Mouse (Mus musculus): ENCODE data around the gene Mcm2. TPM values are rescaled to one million over a fixed set of nuclear protein-coding genes. Genes with fewer than 3 reads are reported as not detected.
A peak's percentile ranks its signal among the peaks of the same experiment; 100 is the strongest.

Mcm2 gene
- total RNA-seq, 1 experiment from 2014 or later: 146 TPM

DNA sequence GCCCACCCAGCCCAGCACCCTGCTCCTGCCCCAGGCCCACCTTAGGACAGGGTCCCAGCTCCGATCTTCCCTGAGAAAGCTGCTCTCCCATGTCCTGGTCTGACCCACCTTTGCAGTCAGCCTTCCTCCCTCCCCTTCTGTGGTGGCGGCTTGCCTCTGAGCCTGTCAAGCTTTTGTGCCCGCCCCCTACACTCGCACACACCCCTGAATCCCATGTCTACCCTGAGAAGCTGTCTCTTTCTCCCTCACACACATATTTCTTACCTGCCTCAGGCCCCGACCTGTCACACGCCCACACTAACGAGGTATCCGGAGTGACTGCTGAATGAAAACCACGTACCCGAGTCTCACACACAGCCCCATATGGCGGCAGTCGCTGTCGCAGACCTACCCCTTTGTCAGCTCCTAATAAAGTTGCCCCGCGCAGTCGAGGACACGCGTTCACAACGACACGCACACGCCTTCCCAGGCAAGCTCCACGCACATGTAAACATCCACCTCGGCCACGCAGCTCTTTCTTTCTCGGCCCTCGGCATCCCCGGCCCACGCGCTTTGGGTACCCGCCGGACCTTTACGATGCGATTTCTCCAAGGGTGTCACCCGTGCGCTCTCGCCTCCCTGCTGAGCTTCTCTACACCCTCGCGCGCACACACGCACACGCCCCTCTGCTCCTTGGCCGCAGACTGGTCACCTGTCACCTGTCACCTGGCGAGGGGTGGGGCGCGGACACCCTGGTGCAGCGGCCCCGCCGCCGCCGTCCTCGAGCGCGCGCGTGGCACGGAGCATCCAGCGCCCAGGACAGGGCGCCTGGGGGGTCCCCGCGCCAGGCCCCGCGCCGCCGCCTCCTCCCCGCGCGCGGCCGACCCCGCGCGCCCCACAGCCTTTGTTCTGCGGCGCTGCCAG lies 24.4 kb downstream of the Mcm2 start:
- 0 out of 4 replicates have a peak, but pooled peaks of 1 of the 2 experiments have one; percentile 23 for ATAC-seq (replicated peaks in 1 of 2; ENCODE audit: insufficient read depth in 1 of 2, low FRiP score in 2 of 2, low TSS enrichment in 1 of 2, low read depth in 1 of 2, poor library complexity in 2 of 2, severe bottlenecking in 2 of 2)

DNA sequence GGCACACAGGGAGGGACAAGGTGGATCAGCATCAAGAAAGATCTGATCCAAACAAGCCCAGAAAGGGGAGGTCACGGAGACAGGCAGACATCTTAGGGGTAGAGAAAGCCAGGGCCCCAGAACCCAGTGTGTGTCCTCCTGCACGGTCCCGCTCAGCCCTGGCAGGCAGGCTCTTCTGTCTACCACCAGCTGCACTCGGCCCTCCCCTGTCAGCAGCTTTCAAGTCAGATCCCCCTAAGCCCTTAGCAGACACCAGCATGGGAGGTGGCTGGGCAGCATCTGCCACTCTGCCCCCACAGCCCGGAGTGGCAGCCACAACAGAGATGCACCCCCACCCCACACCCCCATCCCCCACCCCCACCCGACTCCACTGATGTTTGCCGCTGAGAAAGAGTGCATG lies 25.8 kb downstream of the Mcm2 start:
- ATAC-seq (replicated peaks in 1 of 2; ENCODE audit: insufficient read depth in 1 of 2, low FRiP score in 2 of 2, low TSS enrichment in 1 of 2, low read depth in 1 of 2, poor library complexity in 2 of 2, severe bottlenecking in 2 of 2): no peak

DNA sequence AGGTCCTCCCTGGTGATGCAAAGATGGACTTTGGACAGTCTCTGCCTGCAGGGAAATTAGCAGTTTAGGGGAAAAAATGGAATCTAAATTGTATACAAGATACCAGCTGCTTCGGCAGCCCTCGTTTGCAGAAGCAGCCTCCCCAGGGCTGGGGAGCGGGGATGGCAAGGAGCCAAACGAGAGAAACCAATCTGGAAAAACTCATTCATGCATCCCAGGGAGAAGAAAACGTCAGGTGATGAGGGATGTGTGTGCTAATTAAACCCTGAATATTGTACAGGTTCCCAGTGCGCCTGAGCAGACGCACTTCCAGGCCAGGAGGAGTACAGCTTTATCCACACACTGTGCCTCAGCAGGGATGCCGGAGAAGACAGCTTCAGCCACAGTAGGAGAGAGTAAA lies 27.0 kb downstream of the Mcm2 start:
- no peak for ATAC-seq (replicated peaks in 1 of 2; ENCODE audit: insufficient read depth in 1 of 2, low FRiP score in 2 of 2, low TSS enrichment in 1 of 2, low read depth in 1 of 2, poor library complexity in 2 of 2, severe bottlenecking in 2 of 2)

DNA sequence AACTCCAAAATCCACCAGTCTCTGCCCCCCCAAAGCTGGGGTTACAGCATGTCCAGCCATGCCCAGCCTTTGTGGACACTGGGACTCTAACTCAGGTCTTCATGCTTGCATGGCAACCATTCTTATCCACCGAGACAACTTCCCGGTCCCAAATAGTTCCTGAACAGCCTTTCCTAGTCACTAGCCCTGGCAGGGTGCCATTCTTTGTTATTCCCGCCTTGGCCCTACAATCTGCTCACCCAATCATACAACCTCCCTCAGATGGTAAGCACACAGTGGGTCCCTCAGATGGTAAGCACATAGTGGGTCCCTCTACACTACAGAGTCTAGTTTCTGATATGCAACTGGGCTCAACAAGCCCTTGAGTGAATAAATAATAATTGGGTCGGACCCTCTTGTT lies 28.0 kb downstream of the Mcm2 start:
- ATAC-seq (replicated peaks in 1 of 2; ENCODE audit: insufficient read depth in 1 of 2, low FRiP score in 2 of 2, low TSS enrichment in 1 of 2, low read depth in 1 of 2, poor library complexity in 2 of 2, severe bottlenecking in 2 of 2): no peak

DNA sequence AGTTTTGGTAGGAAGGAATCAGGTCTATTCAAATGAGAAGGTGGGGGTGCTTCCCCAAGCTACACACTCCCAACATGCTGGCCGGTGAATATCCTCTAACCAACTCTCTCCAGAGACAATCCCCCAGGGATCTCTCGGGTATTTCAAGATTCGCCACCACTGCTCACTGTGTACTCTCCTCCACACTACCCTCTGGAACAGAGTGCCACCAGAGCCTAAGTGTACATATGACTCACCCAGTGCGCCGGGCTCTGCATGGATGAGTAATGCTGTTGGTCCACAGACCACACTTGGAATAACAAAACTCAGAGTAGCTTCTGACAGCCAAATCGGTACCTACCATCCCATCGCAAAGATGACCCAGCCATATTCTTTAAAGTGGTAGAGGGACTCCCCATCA lies 29.1 kb downstream of the Mcm2 start:
- no peak for ATAC-seq (replicated peaks in 1 of 2; ENCODE audit: insufficient read depth in 1 of 2, low FRiP score in 2 of 2, low TSS enrichment in 1 of 2, low read depth in 1 of 2, poor library complexity in 2 of 2, severe bottlenecking in 2 of 2)

DNA sequence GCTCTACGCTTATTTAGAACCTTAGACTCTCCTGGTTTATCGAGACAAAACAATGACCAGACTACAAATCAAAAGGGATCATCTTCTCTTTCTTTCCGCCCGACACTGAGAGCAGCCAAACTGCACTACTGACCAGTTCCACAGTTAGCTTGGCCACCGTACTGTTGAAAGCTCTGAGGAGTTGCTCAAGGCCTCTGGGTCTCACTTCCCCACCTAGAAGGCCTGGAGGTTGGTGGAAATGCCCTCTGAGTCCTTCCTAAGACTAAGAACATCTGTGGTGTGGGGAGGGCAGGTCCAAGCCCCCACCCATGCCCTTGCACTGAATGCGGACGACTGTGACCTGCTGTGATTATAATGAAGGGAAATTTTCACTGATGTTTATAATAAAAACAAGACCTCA lies 32.9 kb downstream of the Mcm2 start:
- ATAC-seq (replicated peaks in 1 of 2; ENCODE audit: insufficient read depth in 1 of 2, low FRiP score in 2 of 2, low TSS enrichment in 1 of 2, low read depth in 1 of 2, poor library complexity in 2 of 2, severe bottlenecking in 2 of 2): no peak

DNA sequence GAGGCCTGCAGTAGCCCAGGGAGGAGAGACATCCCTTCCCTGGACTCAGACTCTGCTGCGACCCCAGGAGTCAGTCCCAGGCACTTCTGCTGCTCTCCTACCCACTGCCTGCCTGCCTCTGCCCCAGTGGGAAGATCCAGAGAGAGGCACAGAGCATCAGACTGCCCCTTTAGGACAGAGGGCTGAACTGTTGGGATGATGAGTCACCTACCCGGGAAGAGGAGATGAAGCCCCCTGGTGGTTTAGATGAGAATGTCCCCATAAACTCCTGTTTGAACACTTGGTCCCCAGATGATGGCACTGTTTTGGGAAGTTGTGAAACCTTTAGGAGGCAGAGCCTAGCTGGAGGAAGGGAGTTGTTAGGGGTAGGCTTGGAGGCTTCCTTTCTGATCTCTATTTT lies 37.7 kb downstream of the Mcm2 start:
- peak; percentile 83 to 85 for ATAC-seq (replicated peaks in 1 of 2; ENCODE audit: insufficient read depth in 1 of 2, low FRiP score in 2 of 2, low TSS enrichment in 1 of 2, low read depth in 1 of 2, poor library complexity in 2 of 2, severe bottlenecking in 2 of 2)

DNA sequence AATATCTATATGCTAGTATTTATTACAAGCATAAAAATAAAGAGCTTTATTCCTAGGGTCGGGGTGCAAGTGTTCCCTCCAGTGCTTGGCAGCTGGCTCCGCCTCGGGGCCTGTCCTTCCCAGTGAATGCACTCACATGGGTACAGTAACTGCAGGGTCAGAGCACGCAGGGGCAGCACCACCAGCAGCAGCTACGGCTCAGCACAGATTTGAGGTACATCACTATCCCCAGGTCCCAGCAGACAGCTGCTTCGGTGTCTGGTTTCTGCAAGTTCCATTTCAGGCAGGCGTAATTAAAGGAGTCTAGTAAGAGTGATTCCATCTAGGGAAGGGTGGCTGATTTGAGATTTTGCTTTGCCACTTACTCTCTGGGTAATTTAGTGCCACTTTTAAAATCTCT lies 40.2 kb downstream of the Mcm2 start:
- ATAC-seq (replicated peaks in 1 of 2; ENCODE audit: insufficient read depth in 1 of 2, low FRiP score in 2 of 2, low TSS enrichment in 1 of 2, low read depth in 1 of 2, poor library complexity in 2 of 2, severe bottlenecking in 2 of 2): no peak

DNA sequence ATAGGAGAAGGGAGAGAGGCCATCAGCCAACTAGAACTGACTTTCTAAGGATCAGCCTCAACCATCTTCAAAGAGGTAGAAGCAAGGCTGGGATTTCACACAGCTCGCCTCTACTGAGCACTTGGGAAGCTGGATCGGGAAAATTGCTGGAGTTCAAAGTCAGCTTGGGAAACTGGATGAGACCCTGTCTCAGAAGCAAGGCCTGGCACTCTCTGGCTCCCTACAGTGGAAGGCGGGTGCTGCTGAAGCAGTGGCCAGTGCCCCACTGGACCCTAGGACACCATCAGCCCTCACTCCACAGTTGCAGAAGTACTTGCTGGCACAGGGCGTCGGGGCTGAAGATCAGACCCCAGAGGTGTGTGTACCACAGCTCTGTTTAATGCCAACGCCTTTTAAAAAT lies 40.8 kb downstream of the Mcm2 start:
- no peak for ATAC-seq (replicated peaks in 1 of 2; ENCODE audit: insufficient read depth in 1 of 2, low FRiP score in 2 of 2, low TSS enrichment in 1 of 2, low read depth in 1 of 2, poor library complexity in 2 of 2, severe bottlenecking in 2 of 2)

DNA sequence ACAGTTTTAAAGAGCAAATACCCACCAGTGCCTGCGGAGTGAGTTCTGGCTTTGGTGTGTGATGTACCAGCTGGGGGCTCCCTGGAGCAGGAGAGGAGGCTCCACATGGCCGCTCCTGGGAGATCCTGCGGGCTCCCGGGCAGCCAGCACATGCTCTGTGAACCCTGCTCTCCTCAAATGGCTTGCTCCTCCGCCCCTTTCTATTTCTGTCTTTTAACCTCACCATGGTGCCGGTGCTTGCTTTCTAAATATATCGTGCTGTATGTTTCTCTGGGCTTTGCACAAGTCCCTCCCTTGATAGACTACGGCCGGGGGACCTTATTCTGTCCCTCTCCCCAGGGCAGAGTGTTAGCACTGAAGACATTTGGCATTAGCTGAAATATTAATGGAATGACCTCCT lies 41.3 kb downstream of the Mcm2 start:
- ATAC-seq (replicated peaks in 1 of 2; ENCODE audit: insufficient read depth in 1 of 2, low FRiP score in 2 of 2, low TSS enrichment in 1 of 2, low read depth in 1 of 2, poor library complexity in 2 of 2, severe bottlenecking in 2 of 2): no peak

DNA sequence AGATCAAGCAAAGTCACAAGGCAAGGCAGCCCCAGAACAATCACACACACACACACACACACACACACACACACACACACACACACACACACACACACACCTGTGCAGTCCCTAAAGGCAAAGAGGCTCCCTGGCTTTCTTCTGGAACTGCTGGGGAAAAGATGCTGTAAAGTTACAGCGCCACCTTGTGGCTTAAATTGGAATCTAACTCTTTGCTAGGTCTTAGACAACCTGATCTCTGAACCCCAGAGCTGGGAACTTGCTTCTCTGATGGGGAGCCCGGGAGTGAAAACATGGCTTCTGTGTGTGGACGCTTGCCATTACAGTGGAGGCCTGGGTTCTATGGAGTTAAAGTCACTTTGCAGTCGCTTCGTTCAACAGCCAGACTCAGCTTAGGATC lies 42.9 kb downstream of the Mcm2 start:
- ATAC-seq (replicated peaks in 1 of 2; ENCODE audit: insufficient read depth in 1 of 2, low FRiP score in 2 of 2, low TSS enrichment in 1 of 2, low read depth in 1 of 2, poor library complexity in 2 of 2, severe bottlenecking in 2 of 2): peak; percentile 40 to 42; a peak in 2 of 4 replicates

DNA sequence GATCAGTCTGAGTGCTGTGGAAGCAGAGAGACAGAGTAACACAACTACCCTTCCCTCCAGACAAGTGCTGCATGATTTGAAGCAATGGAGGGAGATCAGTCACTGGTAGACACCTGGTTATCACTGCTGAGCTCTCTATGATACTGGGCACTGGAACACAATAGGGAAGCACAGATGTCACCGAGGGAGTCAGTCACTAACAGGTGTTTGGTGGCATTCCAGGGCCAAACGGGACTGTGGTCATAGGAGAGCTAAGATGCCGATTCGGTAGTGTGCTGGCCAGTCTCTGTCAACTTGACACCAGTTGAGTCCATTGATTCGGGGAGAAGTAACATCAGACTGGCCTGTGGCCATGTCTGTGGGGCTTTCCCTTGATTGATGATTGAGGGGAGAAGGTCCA lies 44.1 kb downstream of the Mcm2 start:
- no peak for ATAC-seq (replicated peaks in 1 of 2; ENCODE audit: insufficient read depth in 1 of 2, low FRiP score in 2 of 2, low TSS enrichment in 1 of 2, low read depth in 1 of 2, poor library complexity in 2 of 2, severe bottlenecking in 2 of 2)

DNA sequence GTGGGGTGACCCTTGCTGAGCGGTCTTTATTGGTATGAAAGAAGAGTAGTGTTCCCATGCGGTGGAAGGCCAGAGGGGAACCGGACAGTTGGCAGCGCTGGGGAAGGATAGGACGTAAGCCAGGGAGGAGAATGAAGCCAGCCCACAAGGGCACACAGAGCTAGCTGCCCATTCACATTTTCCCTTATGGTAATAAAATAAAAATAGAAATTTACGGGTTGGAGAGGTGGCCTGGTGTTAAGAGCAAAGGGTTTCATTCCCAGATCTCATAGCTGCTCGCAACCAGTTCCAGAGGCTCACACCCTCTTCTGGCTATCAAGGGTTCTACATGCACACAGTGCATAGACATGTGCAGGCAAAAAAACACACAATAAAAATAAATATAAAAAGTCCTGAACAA lies 48.5 kb downstream of the Mcm2 start:
- ATAC-seq (replicated peaks in 1 of 2; ENCODE audit: insufficient read depth in 1 of 2, low FRiP score in 2 of 2, low TSS enrichment in 1 of 2, low read depth in 1 of 2, poor library complexity in 2 of 2, severe bottlenecking in 2 of 2): no peak

DNA sequence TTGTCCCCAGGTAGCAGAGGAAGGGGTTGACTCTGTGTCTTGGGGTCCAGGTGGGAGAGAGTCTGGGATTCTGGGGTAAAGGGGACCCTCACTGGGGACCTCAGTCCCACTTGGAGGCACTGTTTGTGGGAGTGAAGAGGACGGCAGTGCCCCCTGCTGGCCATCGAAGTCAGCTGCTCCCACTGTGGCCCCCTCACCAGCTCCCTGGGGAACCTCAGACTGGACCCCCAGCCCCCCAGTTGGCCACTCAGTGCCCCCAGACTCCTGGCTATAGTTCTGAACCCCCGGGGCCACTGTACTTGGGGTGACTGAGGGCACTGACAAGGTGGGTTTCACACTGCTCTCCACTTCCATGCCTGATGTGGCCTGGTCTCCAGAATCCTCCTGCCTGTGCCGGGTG lies 49.3 kb downstream of the Mcm2 start:
- ATAC-seq (replicated peaks in 1 of 2; ENCODE audit: insufficient read depth in 1 of 2, low FRiP score in 2 of 2, low TSS enrichment in 1 of 2, low read depth in 1 of 2, poor library complexity in 2 of 2, severe bottlenecking in 2 of 2): peak; percentile 29 to 53; a peak in 2 of 4 replicates

DNA sequence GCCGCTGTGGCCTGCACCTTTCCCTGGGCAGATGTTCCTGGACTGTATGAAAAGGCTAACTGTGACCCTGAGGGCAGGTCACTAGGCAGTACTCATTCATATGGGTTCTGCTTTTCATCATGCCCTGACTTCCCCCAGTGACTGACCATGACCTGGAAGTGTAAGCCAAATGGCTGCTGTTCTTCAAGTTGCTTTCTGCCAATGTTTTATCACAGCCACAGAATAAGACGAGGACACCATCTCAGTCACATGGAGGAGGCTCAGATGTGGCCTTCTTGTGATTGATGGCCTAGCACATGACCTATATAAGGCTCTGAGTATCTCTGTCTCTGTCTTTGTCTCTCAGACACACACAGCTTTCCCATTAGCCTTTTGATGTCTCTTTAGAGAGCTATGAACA lies 51.0 kb downstream of the Mcm2 start:
- ATAC-seq (replicated peaks in 1 of 2; ENCODE audit: insufficient read depth in 1 of 2, low FRiP score in 2 of 2, low TSS enrichment in 1 of 2, low read depth in 1 of 2, poor library complexity in 2 of 2, severe bottlenecking in 2 of 2): no peak

DNA sequence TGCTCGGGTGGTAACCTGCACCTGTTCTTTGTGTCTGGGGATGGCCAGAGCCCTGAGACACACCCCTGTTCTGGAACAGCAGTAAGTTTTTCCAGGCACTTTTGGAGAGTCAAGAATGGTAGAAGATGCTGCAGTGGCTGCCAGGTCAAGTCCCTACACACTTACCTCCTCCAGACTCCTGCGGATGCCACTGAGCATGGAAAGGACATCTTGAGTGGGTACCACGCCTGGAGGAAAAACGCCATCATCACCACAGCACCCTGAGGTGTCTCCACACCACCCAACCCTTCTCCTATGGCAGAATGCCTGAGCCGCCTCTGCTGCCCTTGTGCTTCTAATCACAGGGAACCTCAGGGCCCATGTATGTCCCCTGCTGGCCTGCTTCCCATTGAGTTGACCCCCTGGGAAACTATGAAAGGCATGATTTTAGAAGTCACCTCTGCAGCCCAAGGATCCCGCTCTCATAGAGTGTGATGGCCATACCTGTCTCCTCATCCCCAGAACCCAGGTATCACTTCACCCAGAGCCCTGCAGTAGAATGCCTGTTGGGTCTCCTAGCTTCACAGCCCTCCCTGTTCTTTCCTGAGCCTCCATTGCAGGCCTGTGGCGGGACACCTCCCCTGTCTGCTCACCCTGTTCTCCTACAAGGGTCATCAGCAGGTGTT lies 53.5 kb downstream of the Mcm2 start:
- no peak for ATAC-seq (replicated peaks in 1 of 2; ENCODE audit: insufficient read depth in 1 of 2, low FRiP score in 2 of 2, low TSS enrichment in 1 of 2, low read depth in 1 of 2, poor library complexity in 2 of 2, severe bottlenecking in 2 of 2)

DNA sequence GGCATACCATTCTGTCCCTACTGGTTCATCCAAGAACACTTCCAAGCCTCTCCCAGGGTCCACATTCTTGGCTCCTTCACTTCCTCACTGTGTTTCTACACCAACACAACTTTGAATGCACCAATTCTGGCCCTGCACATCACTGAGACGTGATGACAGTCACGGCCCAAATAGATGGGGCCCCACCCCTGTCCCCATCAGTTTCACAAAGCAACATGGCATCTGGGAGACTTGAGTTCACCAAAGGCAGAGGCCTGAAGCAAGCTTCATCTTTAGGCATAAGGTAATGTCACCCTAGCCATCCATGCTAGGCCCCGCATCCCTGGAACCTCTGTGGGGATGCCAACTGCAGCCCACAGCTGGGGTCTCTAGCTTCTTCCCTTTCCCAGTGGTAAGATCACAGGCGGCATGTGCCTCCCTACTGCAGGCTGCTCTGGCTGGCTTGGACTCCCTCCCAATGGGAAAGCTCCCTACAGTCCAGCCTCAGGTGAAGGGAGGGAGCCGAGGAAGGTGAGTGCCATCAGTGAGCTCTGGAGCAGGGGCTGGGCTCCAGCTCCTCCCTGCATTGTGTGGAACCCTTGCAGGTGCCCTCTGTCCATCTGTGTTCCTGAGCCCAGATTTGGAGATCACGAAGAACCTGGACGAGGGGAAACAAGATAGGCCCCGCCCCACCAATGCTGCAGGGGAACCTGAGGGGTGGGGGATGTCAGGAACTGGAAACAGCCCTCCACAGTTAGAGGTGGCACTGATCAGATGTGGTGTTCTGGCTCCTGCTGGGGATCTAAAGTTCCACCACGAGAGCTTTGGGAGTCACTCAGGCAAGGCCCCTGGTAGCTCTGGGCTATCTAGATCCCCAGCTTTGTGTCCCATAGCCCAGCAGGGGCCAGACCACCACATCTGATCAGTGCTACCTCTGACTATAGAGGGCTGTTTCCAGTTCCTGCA lies 54.5 kb downstream of the Mcm2 start:
- no peak for ATAC-seq (replicated peaks in 1 of 2; ENCODE audit: insufficient read depth in 1 of 2, low FRiP score in 2 of 2, low TSS enrichment in 1 of 2, low read depth in 1 of 2, poor library complexity in 2 of 2, severe bottlenecking in 2 of 2)

DNA sequence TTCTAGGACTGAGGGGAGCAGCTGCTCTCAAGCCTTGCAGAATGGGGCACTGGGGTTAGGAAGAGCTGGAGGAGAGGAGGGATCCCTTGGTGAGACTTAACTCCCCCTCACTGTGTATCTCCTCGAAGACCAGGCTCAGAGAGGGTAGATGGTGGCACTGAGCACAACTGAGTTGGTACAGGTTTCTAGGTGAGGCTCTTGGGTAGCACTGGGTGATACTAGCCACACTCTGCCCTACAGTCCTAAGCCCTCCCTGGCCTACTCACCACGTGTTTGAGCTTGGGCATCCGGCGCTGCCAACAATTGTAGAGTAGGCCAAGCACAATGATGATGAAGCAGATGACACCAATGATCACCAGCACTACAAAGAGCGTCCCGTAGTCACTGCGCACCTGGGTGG lies 55.3 kb downstream of the Mcm2 start:
- no peak for ATAC-seq (replicated peaks in 1 of 2; ENCODE audit: insufficient read depth in 1 of 2, low FRiP score in 2 of 2, low TSS enrichment in 1 of 2, low read depth in 1 of 2, poor library complexity in 2 of 2, severe bottlenecking in 2 of 2)
